Mouse (Mus musculus): Measurements from ENCODE around the gene Ppef1.

- TF ChIP-seq POLR2A (IDR thresholded peaks at IDR 0.05; ENCODE audit: insufficient read depth, low read depth, low read length) (no peak), CTCF (IDR thresholded peaks at IDR 0.05; ENCODE audit: insufficient read depth, low read depth, low read length) (no peak)
These were observed 46.7 kb upstream of the Ppef1 start for GRCm38 (mm10) chrX:160782276-160782675.

All from olfactory bulb, adult 2 months (tissue).